Mouse (Mus musculus) ES-Bruce4 (cell line): ENCODE results near the gene Vmn2r45. TPM values are rescaled to one million over a fixed set of nuclear protein-coding genes. Genes with fewer than 3 reads are reported as not detected.
"Not testable (repeated sequence)": the region's sequence is repeated elsewhere in the genome, so short reads cannot be mapped to it uniquely, and the experiment has no call there.

Experiments used
- H3K27ac ChIP-seq: 2 replicates; pipeline ENCODE4 v1.5.1; 2012; ENCODE audit warnings: low read length, inconsistent platforms; ENCODE audit not compliant: insufficient read depth
- H3K27me3 ChIP-seq: 2 replicates; pipeline ENCODE4 v1.6.1; 2012; ENCODE audit warnings: mild to moderate bottlenecking, low read length, inconsistent platforms; ENCODE audit not compliant: control insufficient read depth, poor library complexity, insufficient read depth, severe bottlenecking
- H3K36me3 ChIP-seq: 2 replicates; pipeline ENCODE4 v1.6.1; 2012; ENCODE audit warnings: inconsistent platforms, mild to moderate bottlenecking, low read length, moderate library complexity; ENCODE audit not compliant: control insufficient read depth, poor library complexity, insufficient read depth, severe bottlenecking
- H3K4me1 ChIP-seq: one replicate; pipeline ENCODE4 v1.8.1; 2011; ENCODE audit warnings: low read length; ENCODE audit not compliant: control insufficient read depth, insufficient read depth
- H3K4me3 ChIP-seq: 2 replicates; pipeline ENCODE4 v1.5.1; 2011; ENCODE audit warnings: low read depth, mild to moderate bottlenecking, low read length
- H3K9ac ChIP-seq: 2 replicates; pipeline ENCODE4 v1.6.1; 2012; ENCODE audit warnings: low read depth, mild to moderate bottlenecking, inconsistent platforms; ENCODE audit not compliant: poor library complexity, severe bottlenecking
- H3K9me3 ChIP-seq: replicated peaks from 2 replicates; pipeline ENCODE4 v1.6.1; 2012; ENCODE audit warnings: mild to moderate bottlenecking, low read length, inconsistent platforms; ENCODE audit not compliant: control insufficient read depth, poor library complexity, insufficient read depth, severe bottlenecking
- polyA plus RNA-seq: library from polyadenylated mRNA; stranded (reverse); fragments of >200 nt; gene quantifications from 2 replicates; pipeline ENCODE4 v1.2.4, GENCODE M21; 2011; ENCODE audit warnings: low read depth; ENCODE audit not compliant: missing spikeins, insufficient read depth, insufficient read length

Vmn2r45 gene
- not detected in 2 replicates for polyA plus RNA-seq

- not testable (repeated sequence) for H3K4me1 ChIP-seq, H3K27me3 ChIP-seq, H3K4me3 ChIP-seq, H3K27ac ChIP-seq, H3K9me3 ChIP-seq, H3K9ac ChIP-seq, H3K36me3 ChIP-seq
Observed at GRCm38 (mm10) chr7:8488975-8489374, at the start of gene Vmn2r45. TSS of gene Vmn2r45 (minus strand) at chr7:8489075.

Other genes starting within 250 kb of the Vmn2r45 start
- gene Vmn2r43, start 228.5 kb downstream of the Vmn2r45 start, polyA plus RNA-seq, result not detected in 2 replicates
- gene Vmn2r44, start 105.7 kb downstream of the Vmn2r45 start, polyA plus RNA-seq, result not detected in 2 replicates